Mouse (Mus musculus): Measurements from ENCODE around the gene Vmn2r88.
"Not testable (repeated sequence)": the region's sequence is repeated elsewhere in the genome, so short reads cannot be mapped to it uniquely, and the experiment has no call there.

Gene Vmn2r88

GRCm38 (mm10) chr14:51410520-51410919, at the start of gene Vmn2r88:
Gene Vmn2r88, plus strand, starts transcription at chr14:51410820.
- ATAC-seq (ENCODE audit: insufficient number of reproducible peaks, low FRiP score, low TSS enrichment): no peak

- no peak for ATAC-seq (ENCODE audit: insufficient number of reproducible peaks, low FRiP score, low TSS enrichment)
These were observed 49.2 kb upstream of the Vmn2r88 start, which contains the start of gene Gm7247 for GRCm38 (mm10) chr14:51361456-51361855. Gene Gm7247, plus strand, starts transcription at chr14:51361756.

- no peak for ATAC-seq (ENCODE audit: insufficient number of reproducible peaks, low FRiP score, low TSS enrichment)
These were observed 27.8 kb upstream of the Vmn2r88 start for GRCm38 (mm10) chr14:51382805-51383204.

GRCm38 (mm10) chr14:51384351-51384750, 26.3 kb upstream of the Vmn2r88 start:
- no peak for ATAC-seq (ENCODE audit: insufficient number of reproducible peaks, low FRiP score, low TSS enrichment)

- ATAC-seq (ENCODE audit: insufficient number of reproducible peaks, low FRiP score, low TSS enrichment): no peak
These were observed 24.9 kb upstream of the Vmn2r88 start for GRCm38 (mm10) chr14:51385741-51386140.

GRCm38 (mm10) chr14:51387768-51388167, 22.9 kb upstream of the Vmn2r88 start:
- ATAC-seq (ENCODE audit: insufficient number of reproducible peaks, low FRiP score, low TSS enrichment): no peak

- no peak for ATAC-seq (ENCODE audit: insufficient number of reproducible peaks, low FRiP score, low TSS enrichment)
These were observed 22.4 kb upstream of the Vmn2r88 start for GRCm38 (mm10) chr14:51388222-51388621.

- no peak for ATAC-seq (ENCODE audit: insufficient number of reproducible peaks, low FRiP score, low TSS enrichment)
These were observed 13.3 kb downstream of the Vmn2r88 start for GRCm38 (mm10) chr14:51423885-51424284.

- ATAC-seq (ENCODE audit: insufficient number of reproducible peaks, low FRiP score, low TSS enrichment): not testable (repeated sequence)
These were observed 19.5 kb downstream of the Vmn2r88 start for GRCm38 (mm10) chr14:51430138-51430537.

GRCm38 (mm10) chr14:51434546-51434945, 23.9 kb downstream of the Vmn2r88 start:
- no peak for ATAC-seq (ENCODE audit: insufficient number of reproducible peaks, low FRiP score, low TSS enrichment)

GRCm38 (mm10) chr14:51435020-51435419, 24.4 kb downstream of the Vmn2r88 start:
- no peak for ATAC-seq (ENCODE audit: insufficient number of reproducible peaks, low FRiP score, low TSS enrichment)

- ATAC-seq (ENCODE audit: insufficient number of reproducible peaks, low FRiP score, low TSS enrichment): no peak
These were observed 28.3 kb downstream of the Vmn2r88 start for GRCm38 (mm10) chr14:51438955-51439354.

- ATAC-seq (ENCODE audit: insufficient number of reproducible peaks, low FRiP score, low TSS enrichment): not testable (repeated sequence)
These were observed 40.9 kb downstream of the Vmn2r88 start, which contains the start of gene Vmn2r89 for GRCm38 (mm10) chr14:51451557-51451956. Gene Vmn2r89, plus strand, starts transcription at chr14:51451857.
